Mouse (Mus musculus) bone marrow, adult 2 months (tissue): ENCODE data around the gene Plk5.
"Not testable (repeated sequence)": the region's sequence is repeated elsewhere in the genome, so short reads cannot be mapped to it uniquely, and the experiment has no call there.

Source experiments
- CTCF ChIP-seq: fragments of 200-500 bp; IDR thresholded peaks from 2 replicates; pipeline ENCODE4 v1.5.1; 2011; ENCODE audit warnings: low read length, control low read depth; ENCODE audit not compliant: control insufficient read depth, insufficient read depth
- POLR2A ChIP-seq: fragments of 200-500 bp; IDR thresholded peaks from 2 replicates; pipeline ENCODE4 v1.6.1; 2011; ENCODE audit warnings: low read depth, mild to moderate bottlenecking, control low read depth, low read length, borderline replicate concordance; ENCODE audit not compliant: control insufficient read depth

DNA sequence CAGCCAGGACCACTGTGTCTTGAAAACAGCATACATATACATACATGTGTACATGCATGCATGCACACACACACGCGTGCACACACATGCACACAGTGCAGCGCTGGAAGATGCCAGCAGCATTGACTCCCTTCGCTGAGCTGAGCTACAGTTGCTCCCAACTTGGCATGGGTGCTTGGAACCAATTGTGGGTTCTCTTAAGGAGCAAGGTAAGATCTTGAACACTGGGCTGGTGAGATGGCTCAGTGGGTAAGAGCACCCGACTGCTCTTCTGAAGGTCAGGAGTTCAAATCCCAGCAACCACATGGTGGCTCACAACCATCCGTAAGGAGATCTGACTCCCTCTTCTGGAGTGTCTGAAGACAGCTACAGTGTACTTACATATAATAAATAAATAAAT is 10.3 kb upstream of the Plk5 start:
- TF ChIP-seq CTCF, POLR2A: not testable (repeated sequence)
